Mouse (Mus musculus): ENCODE data around the gene Srsf1. TPM values are rescaled to one million over a fixed set of nuclear protein-coding genes. Genes with fewer than 3 reads are reported as not detected.

The Srsf1 gene
- polyA plus RNA-seq, 1 experiment from 2014 or later = 244 TPM

DNA sequence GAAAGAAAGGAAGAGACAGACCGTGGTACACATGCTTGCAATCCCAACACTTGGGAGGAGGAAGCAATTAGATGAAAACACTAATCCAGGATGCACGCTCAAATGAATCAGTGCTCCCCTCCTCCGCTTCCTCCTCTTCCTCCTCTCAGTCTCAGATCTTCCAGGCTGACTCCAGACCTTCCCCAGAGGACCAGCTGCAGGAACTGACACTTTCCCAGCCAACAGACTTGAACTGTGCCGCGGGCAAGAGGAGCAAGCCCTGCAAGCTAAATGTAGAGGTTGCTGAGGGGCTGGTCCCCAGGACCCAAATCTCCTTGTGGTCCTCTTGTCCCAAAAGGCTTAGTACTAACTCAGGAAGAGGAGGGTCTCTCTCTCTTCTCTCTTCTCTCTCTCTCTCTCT, 42.0 kb downstream of the Srsf1 start:
- 67% methylated on average over 5 of the region's 5 CpGs for WGBS
- 0 out of 2 replicates have a peak, but pooled peaks cover 3% of the 10 kb centered on the region for H3K36me3 ChIP-seq
- no peak for ATAC-seq

DNA sequence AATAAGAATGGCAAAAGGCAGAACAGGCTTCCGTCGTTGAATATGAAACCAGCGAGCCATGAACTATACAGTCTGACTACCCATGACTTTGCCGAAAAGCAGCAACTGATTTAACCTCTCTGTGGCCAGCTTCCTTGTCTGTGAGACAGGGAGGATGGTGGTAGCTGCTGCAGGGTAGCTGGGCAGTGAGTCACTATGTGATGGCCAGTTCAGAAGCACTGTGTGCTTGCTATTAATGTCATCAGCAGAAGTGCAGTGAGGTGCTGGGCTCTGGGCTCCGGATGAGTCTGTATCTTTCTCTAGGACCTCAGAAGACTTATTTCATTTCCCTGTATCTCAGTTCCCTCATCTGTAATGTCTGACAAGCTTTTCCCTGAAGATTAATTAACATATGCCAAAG, 43.1 kb downstream of the Srsf1 start:
- WGBS = 77% methylated on average over 5 of the region's 5 CpGs
- ATAC-seq = no peak
- Histone ChIP-seq H3K36me3 (no peaks in the 10 kb centered on the region), H3K4me2 (replicated peaks) (no peak overlapping the region), H3K9ac (no peak overlapping the region), H3K4me1 (replicated peaks) (0 out of 2 replicates have a peak, but pooled peaks cover 6% of the 10 kb centered on the region), H3K27ac (no peak overlapping the region), H3K9me3 (no peaks in the 10 kb centered on the region), H3K27me3 (replicated peaks) (no peaks in the 10 kb centered on the region), H3K4me3 (replicated peaks) (no peak overlapping the region)

More for the DNA sequence above, 42.0 kb downstream of the Srsf1 start:
- 0 out of 2 replicates have a peak, but pooled peaks cover 6% of the 10 kb centered on the region for H3K4me1 ChIP-seq (replicated peaks)
- no peaks in the 10 kb centered on the region for H3K27me3 ChIP-seq (replicated peaks)
- no peak overlapping the region for H3K27ac ChIP-seq
- H3K9ac ChIP-seq = no peak overlapping the region
- H3K9me3 ChIP-seq = no peaks in the 10 kb centered on the region
- no peak overlapping the region for H3K4me2 ChIP-seq (replicated peaks)
- H3K4me3 ChIP-seq (replicated peaks) = no peak overlapping the region

GRCm38 (mm10) chr11:88091949-88092348, 44.8 kb downstream of the Srsf1 start:
- no peak for ATAC-seq
- no peak overlapping the region for H3K27ac ChIP-seq
- H3K9me3 ChIP-seq = no peaks in the 10 kb centered on the region
- H3K9ac ChIP-seq = no peak overlapping the region
- no peak overlapping the region for H3K4me2 ChIP-seq (replicated peaks)
- no peaks in the 10 kb centered on the region for H3K27me3 ChIP-seq (replicated peaks)
- no peaks in the 10 kb centered on the region for H3K36me3 ChIP-seq
- WGBS = 85% methylated on average over 1 of the region's 1 CpGs
- peaks cover 3% of the 10 kb centered on the region; the same call in 1 of the 2 replicates for H3K4me1 ChIP-seq (replicated peaks)
- H3K4me3 ChIP-seq (replicated peaks) = no peak overlapping the region

GRCm38 (mm10) chr11:88097173-88097572, 50.0 kb downstream of the Srsf1 start:
- Histone ChIP-seq H3K4me3 (replicated peaks) (no peak overlapping the region), H3K4me1 (replicated peaks) (peaks cover 21% of the 10 kb centered on the region)

DNA sequence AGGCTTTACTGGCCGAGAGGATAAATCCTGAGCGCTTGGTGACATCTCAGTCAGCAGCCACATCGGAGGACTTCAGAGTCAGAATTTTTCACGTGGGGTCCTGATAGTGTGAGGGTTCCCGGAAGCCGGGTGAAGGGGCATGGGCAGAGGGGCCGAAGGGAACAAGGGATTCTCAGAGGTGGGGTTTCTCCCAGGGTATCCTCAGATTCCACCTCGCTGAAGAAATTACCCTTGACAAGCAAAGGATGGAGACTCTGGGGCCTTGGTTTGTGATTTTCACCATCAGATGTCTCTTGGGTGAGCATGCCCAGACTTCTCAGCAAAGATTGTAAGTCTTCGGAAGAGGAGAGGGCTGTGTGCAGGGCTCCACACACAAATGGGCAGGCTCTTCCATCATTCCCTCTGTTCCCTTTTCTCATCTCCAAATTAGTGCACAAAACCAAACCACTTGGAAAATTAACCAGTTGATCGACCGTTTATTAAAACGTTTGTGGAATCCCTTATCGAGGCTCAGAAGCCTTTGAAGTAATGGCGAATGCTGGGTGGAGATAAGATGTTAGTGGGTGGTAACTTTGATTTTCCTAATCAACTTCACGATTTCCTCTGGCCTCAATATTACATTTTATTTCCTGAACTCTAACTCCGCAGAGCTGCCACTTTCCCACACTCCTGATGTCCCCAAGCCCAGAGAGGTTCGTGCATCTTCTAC, 51.0 kb downstream of the Srsf1 start, which contains the start of gene Cuedc1:
TSS of gene Cuedc1 (plus strand) at position 38 of the 709 bp plus-strand sequence.
- no peaks in the 10 kb centered on the region for H3K9me3 ChIP-seq
- H3K27ac ChIP-seq = peak within 1 kb of the TSS; percentile 92
- H3K36me3 ChIP-seq = no peaks in the 10 kb centered on the region
- peak within 1 kb of the TSS; percentile 94 for H3K4me2 ChIP-seq (replicated peaks)
- ATAC-seq = peak; percentile 15; the same call in 1 of the 2 replicates
- peak within 1 kb of the TSS; percentile 85 for H3K4me3 ChIP-seq (replicated peaks)
- 0 out of 2 replicates have a peak, but pooled peaks cover 3% of the 10 kb centered on the region for H3K27me3 ChIP-seq (replicated peaks)
- H3K9ac ChIP-seq = peak within 1 kb of the TSS; percentile 77
- 31% methylated on average over 17 of the region's 17 CpGs for WGBS
- H3K4me1 ChIP-seq (replicated peaks) = peaks cover 21% of the 10 kb centered on the region

More at GRCm38 (mm10) chr11:88097173-88097572, 50.0 kb downstream of the Srsf1 start:
- 26% methylated on average over 4 of the region's 4 CpGs for WGBS
- no peak for ATAC-seq
- Histone ChIP-seq H3K36me3 (no peaks in the 10 kb centered on the region), H3K27me3 (replicated peaks) (0 out of 2 replicates have a peak, but pooled peaks cover 3% of the 10 kb centered on the region), H3K9me3 (no peaks in the 10 kb centered on the region), H3K4me2 (replicated peaks) (peak overlapping the region; percentile 94), H3K9ac (0 out of 2 replicates have a peak overlapping the region, but pooled peaks have one; percentile 4), H3K27ac (peak overlapping the region; percentile 41)

DNA sequence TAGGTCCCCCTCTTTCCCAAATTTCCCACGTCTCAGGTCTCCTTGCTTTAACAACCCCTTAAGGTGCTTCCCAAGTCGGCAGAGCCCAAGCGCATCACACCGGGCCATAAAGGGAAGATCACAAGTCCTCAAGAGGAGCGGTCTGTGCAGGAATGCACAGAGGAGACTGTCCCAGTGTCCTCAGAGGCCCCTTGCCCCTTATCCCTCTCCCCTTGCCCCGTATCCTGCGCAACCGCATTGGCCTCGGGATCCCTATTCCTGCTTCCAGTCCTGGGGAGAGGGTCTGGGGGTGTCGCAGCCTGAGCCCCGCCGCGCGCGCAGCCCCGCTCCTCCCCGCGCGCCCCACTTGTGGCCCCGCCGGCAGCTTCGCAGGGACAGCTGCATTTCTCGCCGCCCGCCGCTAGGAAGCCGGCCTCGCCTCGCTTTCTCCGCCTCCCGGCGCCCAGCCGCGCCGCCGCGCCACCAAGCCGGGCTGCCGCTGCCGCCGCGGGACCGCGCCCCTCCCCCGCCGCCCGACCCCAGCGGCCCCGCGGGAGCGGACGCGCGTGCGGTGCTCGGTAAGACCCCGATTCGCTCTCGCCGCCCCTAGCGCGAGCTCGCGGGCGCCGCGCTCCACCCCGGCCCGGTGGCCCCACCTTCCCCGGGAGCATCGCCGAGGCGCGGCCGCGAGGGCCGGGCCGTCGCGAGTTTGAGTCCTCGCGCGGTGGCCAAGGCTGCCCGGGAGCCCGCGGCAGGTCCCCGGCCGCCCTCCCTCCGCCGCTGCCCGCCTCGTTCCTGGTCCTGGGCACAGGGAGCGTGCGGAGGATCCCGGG, 51.8 kb downstream of the Srsf1 start:
- peaks cover 21% of the 10 kb centered on the region for H3K4me1 ChIP-seq (replicated peaks)
- H3K4me3 ChIP-seq (replicated peaks) = peak overlapping the region; percentile 85
- peak overlapping the region; percentile 77 for H3K9ac ChIP-seq
- under 1% methylated on average over 87 of the region's 95 CpGs for WGBS
- no peaks in the 10 kb centered on the region for H3K9me3 ChIP-seq
- H3K27ac ChIP-seq = peak overlapping the region; percentile 92
- peak; percentile 75 for ATAC-seq
- H3K27me3 ChIP-seq (replicated peaks) = 0 out of 2 replicates have a peak, but pooled peaks cover 3% of the 10 kb centered on the region
- peak overlapping the region; percentile 94 for H3K4me2 ChIP-seq (replicated peaks)
- no peaks in the 10 kb centered on the region for H3K36me3 ChIP-seq

DNA sequence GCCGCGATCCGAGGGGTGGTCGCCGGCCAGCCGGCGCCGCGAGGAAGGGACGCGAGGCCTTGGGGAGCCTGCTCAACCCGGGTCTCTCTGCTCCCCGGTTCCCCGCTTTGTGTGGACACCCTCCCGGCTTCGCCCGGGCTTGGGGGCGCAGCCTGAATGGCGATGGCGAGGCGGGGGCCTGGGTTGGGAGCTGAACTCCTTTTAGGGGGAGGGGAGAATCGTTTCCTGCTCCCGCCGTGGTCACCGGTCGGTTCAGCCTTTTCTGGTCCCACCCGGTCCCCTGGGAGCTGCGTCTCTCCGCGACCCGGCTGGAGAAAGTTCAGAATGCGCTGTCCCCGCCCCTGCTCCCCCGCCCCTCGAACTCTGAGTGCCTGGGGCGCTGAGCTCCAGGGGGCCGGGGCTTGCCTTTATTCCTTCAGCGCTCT, 52.4 kb downstream of the Srsf1 start:
- peak overlapping the region; percentile 77 for H3K9ac ChIP-seq
- no peaks in the 10 kb centered on the region for H3K9me3 ChIP-seq
- 2% methylated on average over 36 of the region's 38 CpGs for WGBS
- H3K27ac ChIP-seq = peak overlapping the region; percentile 92
- H3K4me3 ChIP-seq (replicated peaks) = peak overlapping the region; percentile 85
- 0 out of 2 replicates have a peak, but pooled peaks cover 3% of the 10 kb centered on the region for H3K27me3 ChIP-seq (replicated peaks)
- H3K36me3 ChIP-seq = no peaks in the 10 kb centered on the region
- peak; percentile 69 for ATAC-seq
- H3K4me1 ChIP-seq (replicated peaks) = peaks cover 21% of the 10 kb centered on the region
- peak overlapping the region; percentile 94 for H3K4me2 ChIP-seq (replicated peaks)

- H3K9me3 ChIP-seq = no peaks in the 10 kb centered on the region
- peak overlapping the region; percentile 85; the same call in 1 of the 2 replicates for H3K4me3 ChIP-seq (replicated peaks)
- peaks cover 21% of the 10 kb centered on the region for H3K4me1 ChIP-seq (replicated peaks)
- peak overlapping the region; percentile 94 for H3K4me2 ChIP-seq (replicated peaks)
- H3K36me3 ChIP-seq = no peaks in the 10 kb centered on the region
- H3K27me3 ChIP-seq (replicated peaks) = 0 out of 2 replicates have a peak, but pooled peaks cover 3% of the 10 kb centered on the region
- H3K9ac ChIP-seq = no peak overlapping the region
- no peak for ATAC-seq
- 43% methylated on average over 4 of the region's 4 CpGs for WGBS
- H3K27ac ChIP-seq = no peak overlapping the region
These were observed 53.0 kb downstream of the Srsf1 start for GRCm38 (mm10) chr11:88100170-88100569.

Other genes starting within 250 kb of the Srsf1 start
- 0.05 TPM in 1 of 2 replicates, not detected in the other for gene Lpo, start 219.1 kb upstream of the Srsf1 start, polyA plus RNA-seq (2015; fragmentation: Nextera tagmentation; extraction: Ambion mirVana)
- 10.2 and 10.5 TPM in 2 replicates for gene Mks1, start 194.2 kb upstream of the Srsf1 start, polyA plus RNA-seq (2015; fragmentation: Nextera tagmentation; extraction: Ambion mirVana)
- 0.14 and 0.16 TPM in 2 replicates for gene Epx, start 171.8 kb upstream of the Srsf1 start, polyA plus RNA-seq (2015; fragmentation: Nextera tagmentation; extraction: Ambion mirVana)
- gene Olfr462, start 155.1 kb upstream of the Srsf1 start, polyA plus RNA-seq (2015; fragmentation: Nextera tagmentation; extraction: Ambion mirVana) = not detected in 2 replicates
- not detected in 2 replicates for gene Olfr463, start 150.0 kb upstream of the Srsf1 start, polyA plus RNA-seq (2015; fragmentation: Nextera tagmentation; extraction: Ambion mirVana)
- not detected in 2 replicates for gene Olfr464, start 126.4 kb upstream of the Srsf1 start, polyA plus RNA-seq (2015; fragmentation: Nextera tagmentation; extraction: Ambion mirVana)
- 27.7 and 27.8 TPM in 2 replicates for gene Dynll2, start 59.8 kb upstream of the Srsf1 start, polyA plus RNA-seq (2015; fragmentation: Nextera tagmentation; extraction: Ambion mirVana)
- 30.4 and 32.4 TPM in 2 replicates for gene Vezf1, start 20.9 kb downstream of the Srsf1 start, polyA plus RNA-seq (2015; fragmentation: Nextera tagmentation; extraction: Ambion mirVana)
- gene Cuedc1, start 50.7 kb downstream of the Srsf1 start, polyA plus RNA-seq (2015; fragmentation: Nextera tagmentation; extraction: Ambion mirVana) = 14.2 and 17.6 TPM in 2 replicates
- gene Mrps23, start 157.0 kb downstream of the Srsf1 start, polyA plus RNA-seq (2015; fragmentation: Nextera tagmentation; extraction: Ambion mirVana) = 59.6 and 62.3 TPM in 2 replicates
- gene Ccdc182, start 246.7 kb downstream of the Srsf1 start, polyA plus RNA-seq (2015; fragmentation: Nextera tagmentation; extraction: Ambion mirVana) = not detected in 2 replicates